Mouse (Mus musculus): ENCODE measurements at regions not wholly inside any gene's neighbourhood (a gene's known extent, or its start where the extent isn't known, plus 50 kb on each side); places are given as distances from the start of the nearest gene placed in this dataset.

- Histone ChIP-seq H3K9ac (replicated peaks; ENCODE audit: low read depth, low read length) (no peak overlapping the region), H3K4me2 (replicated peaks; ENCODE audit: low read depth, low read length) (no peak overlapping the region), H3K27ac (ENCODE audit: low read length) (no peak overlapping the region), H3K27me3 (ENCODE audit: control insufficient read depth, insufficient read depth, low read length) (no peaks in the 10 kb centered on the region), H3K4me3 (ENCODE audit: low read depth, low read length) (no peak overlapping the region), H3K9me3 (ENCODE audit: control insufficient read depth, low read depth, low read length) (no peaks in the 10 kb centered on the region), H3K36me3 (ENCODE audit: control insufficient read depth, insufficient read depth, low read length) (no peaks in the 10 kb centered on the region), H3K4me1 (ENCODE audit: control insufficient read depth, insufficient read depth, low read length) (peaks cover 6% of the 10 kb centered on the region; the same call in 1 of the 2 replicates)
- 85% methylated on average over 1 of the region's 1 CpGs for WGBS
- ATAC-seq (ENCODE audit: insufficient number of reproducible peaks, insufficient read depth, low FRiP score, low read depth) = no peak
Measured at GRCm38 (mm10) chr1:82038698-82039097, 194.2 kb upstream of the Gm9747 start.

GRCm38 (mm10) chr1:82041286-82042050 is 191.4 kb upstream of the Gm9747 start:
- Histone ChIP-seq H3K4me2 (replicated peaks; ENCODE audit: low read depth, low read length) (peak overlapping the region; percentile 1; the same call in 1 of the 2 replicates), H3K9ac (replicated peaks; ENCODE audit: low read depth, low read length) (no peak overlapping the region), H3K27me3 (ENCODE audit: control insufficient read depth, insufficient read depth, low read length) (no peaks in the 10 kb centered on the region), H3K4me1 (ENCODE audit: control insufficient read depth, insufficient read depth, low read length) (peaks cover 6% of the 10 kb centered on the region; the same call in 1 of the 2 replicates), H3K36me3 (ENCODE audit: control insufficient read depth, insufficient read depth, low read length) (no peaks in the 10 kb centered on the region), H3K27ac (ENCODE audit: low read length) (peak overlapping the region; percentile 4; the same call in 1 of the 2 replicates), H3K4me3 (ENCODE audit: low read depth, low read length) (no peak overlapping the region), H3K9me3 (ENCODE audit: control insufficient read depth, low read depth, low read length) (no peaks in the 10 kb centered on the region)
- no peak for ATAC-seq (ENCODE audit: insufficient number of reproducible peaks, insufficient read depth, low FRiP score, low read depth)
- 39% methylated on average over 3 of the region's 3 CpGs for WGBS

DNA sequence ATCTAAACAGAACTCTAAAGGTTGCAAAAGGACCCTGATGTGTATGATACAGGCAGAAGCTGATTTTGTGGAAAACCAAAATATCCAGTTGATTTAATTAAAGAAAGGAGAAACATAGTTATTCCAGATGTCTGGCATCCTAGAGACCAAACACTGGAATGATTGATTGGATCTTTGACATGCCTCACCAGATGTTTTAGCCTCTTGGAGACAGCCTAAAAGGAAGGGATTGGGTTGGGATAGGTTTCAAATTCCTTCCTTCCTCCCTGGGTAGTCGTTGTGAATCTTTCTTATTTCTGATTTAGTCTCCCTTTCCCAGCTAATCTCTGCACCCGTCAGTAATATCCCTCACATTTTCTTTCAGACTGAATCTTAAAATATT is 190.9 kb upstream of the Gm9747 start:
- H3K9ac ChIP-seq (replicated peaks; ENCODE audit: low read depth, low read length) = no peak overlapping the region
- WGBS = 22% methylated on average over 2 of the region's 2 CpGs
- no peaks in the 10 kb centered on the region for H3K9me3 ChIP-seq (ENCODE audit: control insufficient read depth, low read depth, low read length)
- no peaks in the 10 kb centered on the region for H3K36me3 ChIP-seq (ENCODE audit: control insufficient read depth, insufficient read depth, low read length)
- no peak for ATAC-seq (ENCODE audit: insufficient number of reproducible peaks, insufficient read depth, low FRiP score, low read depth)
- peaks cover 6% of the 10 kb centered on the region; the same call in 1 of the 2 replicates for H3K4me1 ChIP-seq (ENCODE audit: control insufficient read depth, insufficient read depth, low read length)
- H3K27ac ChIP-seq (ENCODE audit: low read length) = peak overlapping the region; percentile 4; the same call in 1 of the 2 replicates
- no peak overlapping the region for H3K4me2 ChIP-seq (replicated peaks; ENCODE audit: low read depth, low read length)
- no peaks in the 10 kb centered on the region for H3K27me3 ChIP-seq (ENCODE audit: control insufficient read depth, insufficient read depth, low read length)
- H3K4me3 ChIP-seq (ENCODE audit: low read depth, low read length) = no peak overlapping the region

GRCm38 (mm10) chr1:82042527-82042926 is 190.4 kb upstream of the Gm9747 start:
- no peak overlapping the region for H3K27ac ChIP-seq (ENCODE audit: low read length)
- H3K36me3 ChIP-seq (ENCODE audit: control insufficient read depth, insufficient read depth, low read length) = no peaks in the 10 kb centered on the region
- no peak overlapping the region for H3K4me2 ChIP-seq (replicated peaks; ENCODE audit: low read depth, low read length)
- ATAC-seq (ENCODE audit: insufficient number of reproducible peaks, insufficient read depth, low FRiP score, low read depth) = no peak
- WGBS = 67% methylated on average over 3 of the region's 3 CpGs
- H3K27me3 ChIP-seq (ENCODE audit: control insufficient read depth, insufficient read depth, low read length) = no peaks in the 10 kb centered on the region
- no peaks in the 10 kb centered on the region for H3K9me3 ChIP-seq (ENCODE audit: control insufficient read depth, low read depth, low read length)
- no peak overlapping the region for H3K9ac ChIP-seq (replicated peaks; ENCODE audit: low read depth, low read length)
- H3K4me3 ChIP-seq (ENCODE audit: low read depth, low read length) = no peak overlapping the region
- H3K4me1 ChIP-seq (ENCODE audit: control insufficient read depth, insufficient read depth, low read length) = peaks cover 6% of the 10 kb centered on the region; the same call in 1 of the 2 replicates

DNA sequence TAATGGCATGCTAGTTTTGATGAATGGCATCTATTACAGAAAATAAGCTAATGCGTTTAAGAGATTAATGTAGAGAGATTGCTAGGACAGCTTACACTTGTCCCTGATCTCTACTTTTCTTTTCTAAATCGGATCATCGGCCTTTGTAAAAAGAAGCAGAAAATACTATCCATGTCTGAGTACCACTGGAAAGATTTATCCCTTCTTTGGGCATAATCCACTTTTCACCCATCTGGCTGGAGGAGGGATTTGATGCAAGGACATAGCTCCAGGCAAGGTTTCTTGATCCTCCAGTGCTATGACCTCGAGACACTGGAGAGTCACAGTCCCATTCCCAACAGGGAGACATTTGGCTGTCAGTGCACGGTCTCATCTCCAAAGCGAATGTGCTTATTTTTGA is 166.6 kb upstream of the Gm9747 start:
- no peak for ATAC-seq (ENCODE audit: insufficient number of reproducible peaks, insufficient read depth, low FRiP score, low read depth)
- H3K4me1 ChIP-seq (ENCODE audit: control insufficient read depth, insufficient read depth, low read length) = no peaks in the 10 kb centered on the region
- H3K9me3 ChIP-seq (ENCODE audit: control insufficient read depth, low read depth, low read length) = no peaks in the 10 kb centered on the region
- H3K27ac ChIP-seq (ENCODE audit: low read length) = no peak overlapping the region
- 79% methylated on average over 6 of the region's 6 CpGs for WGBS
- H3K27me3 ChIP-seq (ENCODE audit: control insufficient read depth, insufficient read depth, low read length) = no peaks in the 10 kb centered on the region
- no peak overlapping the region for H3K4me3 ChIP-seq (ENCODE audit: low read depth, low read length)
- H3K4me2 ChIP-seq (replicated peaks; ENCODE audit: low read depth, low read length) = no peak overlapping the region
- H3K9ac ChIP-seq (replicated peaks; ENCODE audit: low read depth, low read length) = no peak overlapping the region
- no peaks in the 10 kb centered on the region for H3K36me3 ChIP-seq (ENCODE audit: control insufficient read depth, insufficient read depth, low read length)

GRCm38 (mm10) chr1:82068571-82068970 is 164.3 kb upstream of the Gm9747 start:
- Histone ChIP-seq H3K9me3 (ENCODE audit: control insufficient read depth, low read depth, low read length) (no peaks in the 10 kb centered on the region), H3K4me1 (ENCODE audit: control insufficient read depth, insufficient read depth, low read length) (no peaks in the 10 kb centered on the region), H3K36me3 (ENCODE audit: control insufficient read depth, insufficient read depth, low read length) (no peaks in the 10 kb centered on the region), H3K9ac (replicated peaks; ENCODE audit: low read depth, low read length) (no peak overlapping the region), H3K27me3 (ENCODE audit: control insufficient read depth, insufficient read depth, low read length) (no peaks in the 10 kb centered on the region), H3K4me2 (replicated peaks; ENCODE audit: low read depth, low read length) (no peak overlapping the region), H3K4me3 (ENCODE audit: low read depth, low read length) (no peak overlapping the region), H3K27ac (ENCODE audit: low read length) (no peak overlapping the region)
- 90% methylated on average over 4 of the region's 4 CpGs for WGBS
- ATAC-seq (ENCODE audit: insufficient number of reproducible peaks, insufficient read depth, low FRiP score, low read depth) = no peak

DNA sequence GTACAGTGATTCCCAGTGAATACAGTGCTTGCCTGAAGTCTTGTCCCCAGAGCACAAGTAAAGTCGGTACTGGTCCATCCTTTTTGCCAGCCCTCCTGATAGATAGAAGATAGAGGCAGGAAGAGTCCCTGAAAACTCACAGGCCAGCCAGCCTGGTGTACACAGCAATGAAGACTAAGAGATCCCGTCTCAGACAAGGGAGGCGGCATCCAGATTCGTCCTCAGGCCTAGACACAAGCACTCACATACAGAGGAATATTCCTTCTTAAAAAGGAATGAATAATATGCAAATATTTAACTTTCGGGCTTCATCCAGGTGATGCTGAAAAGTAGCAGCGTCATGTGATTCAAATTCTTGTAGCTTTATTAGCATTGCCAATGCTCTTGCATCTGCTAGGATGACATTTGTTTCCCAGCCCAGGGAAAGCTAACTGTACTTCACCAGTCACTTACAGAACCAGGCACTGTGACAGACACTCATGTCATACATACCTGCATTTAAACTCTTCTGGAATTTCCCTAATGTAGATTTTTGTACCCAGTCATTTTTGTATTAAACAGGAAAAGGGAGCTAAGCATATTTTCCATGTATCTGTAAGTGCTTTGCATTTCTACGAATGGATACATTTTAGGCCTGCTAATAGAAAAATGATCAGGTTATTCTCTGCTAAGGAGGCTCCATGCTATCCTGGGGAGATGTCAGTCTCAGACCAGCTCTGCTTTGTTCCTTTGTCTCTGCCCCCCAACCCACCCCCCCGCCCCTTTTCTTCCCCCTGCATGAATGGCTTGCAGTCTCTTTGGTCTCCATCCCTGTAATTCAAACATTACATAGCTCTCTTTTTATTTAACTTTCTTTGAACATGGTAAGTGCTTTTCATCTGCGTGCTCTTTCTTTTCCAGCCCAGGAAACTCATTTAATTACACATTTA is 162.5 kb upstream of the Gm9747 start:
- 63% methylated on average over 9 of the region's 9 CpGs for WGBS
- H3K27ac ChIP-seq (ENCODE audit: low read length) = no peak overlapping the region
- no peak overlapping the region for H3K4me3 ChIP-seq (ENCODE audit: low read depth, low read length)
- no peak for ATAC-seq (ENCODE audit: insufficient number of reproducible peaks, insufficient read depth, low FRiP score, low read depth)
- no peaks in the 10 kb centered on the region for H3K27me3 ChIP-seq (ENCODE audit: control insufficient read depth, insufficient read depth, low read length)
- no peaks in the 10 kb centered on the region for H3K36me3 ChIP-seq (ENCODE audit: control insufficient read depth, insufficient read depth, low read length)
- no peaks in the 10 kb centered on the region for H3K9me3 ChIP-seq (ENCODE audit: control insufficient read depth, low read depth, low read length)
- H3K4me2 ChIP-seq (replicated peaks; ENCODE audit: low read depth, low read length) = no peak overlapping the region
- H3K4me1 ChIP-seq (ENCODE audit: control insufficient read depth, insufficient read depth, low read length) = no peaks in the 10 kb centered on the region
- H3K9ac ChIP-seq (replicated peaks; ENCODE audit: low read depth, low read length) = no peak overlapping the region

DNA sequence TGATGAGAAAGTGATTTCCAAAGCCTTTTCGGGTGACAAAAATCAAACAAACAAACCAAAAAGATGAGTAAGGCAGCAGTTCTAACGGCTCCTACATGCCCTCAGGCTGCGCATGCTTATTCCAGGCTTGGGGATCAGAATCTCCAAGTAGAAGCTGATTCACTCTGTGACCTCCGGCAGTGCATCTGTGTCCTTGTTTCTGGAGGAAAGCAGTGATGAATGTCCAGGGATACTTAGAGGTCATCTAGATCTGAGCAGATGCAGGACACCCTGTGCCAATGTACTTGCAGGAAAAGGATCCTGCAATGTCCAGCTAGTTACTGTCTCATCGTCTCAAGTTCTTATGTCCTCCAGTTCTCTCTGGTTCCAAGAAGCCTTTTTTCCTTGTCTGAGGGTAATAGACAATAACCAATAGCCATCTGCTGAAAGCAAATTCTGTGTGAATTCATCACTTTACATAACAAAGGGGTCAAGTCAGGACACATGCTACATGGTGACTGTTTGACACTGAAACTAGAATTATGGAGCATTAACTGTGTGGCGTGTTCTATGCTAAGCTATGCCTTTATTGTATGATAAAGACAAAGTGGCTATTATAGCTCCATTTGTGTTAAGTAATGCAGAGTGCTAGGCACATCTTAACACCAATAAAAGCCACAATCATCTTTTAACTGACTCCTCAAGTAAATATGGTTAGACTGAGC is 143.6 kb upstream of the Gm9747 start:
- no peak overlapping the region for H3K4me2 ChIP-seq (replicated peaks; ENCODE audit: low read depth, low read length)
- no peak overlapping the region for H3K27ac ChIP-seq (ENCODE audit: low read length)
- WGBS = 63% methylated on average over 6 of the region's 6 CpGs
- H3K4me1 ChIP-seq (ENCODE audit: control insufficient read depth, insufficient read depth, low read length) = no peaks in the 10 kb centered on the region
- H3K9ac ChIP-seq (replicated peaks; ENCODE audit: low read depth, low read length) = no peak overlapping the region
- no peak for ATAC-seq (ENCODE audit: insufficient number of reproducible peaks, insufficient read depth, low FRiP score, low read depth)
- H3K4me3 ChIP-seq (ENCODE audit: low read depth, low read length) = no peak overlapping the region
- H3K27me3 ChIP-seq (ENCODE audit: control insufficient read depth, insufficient read depth, low read length) = no peaks in the 10 kb centered on the region
- no peaks in the 10 kb centered on the region for H3K9me3 ChIP-seq (ENCODE audit: control insufficient read depth, low read depth, low read length)
- no peaks in the 10 kb centered on the region for H3K36me3 ChIP-seq (ENCODE audit: control insufficient read depth, insufficient read depth, low read length)
